9 mouse cellular contexts compared by ENCODE assay signal in the genomic region with DNA sequence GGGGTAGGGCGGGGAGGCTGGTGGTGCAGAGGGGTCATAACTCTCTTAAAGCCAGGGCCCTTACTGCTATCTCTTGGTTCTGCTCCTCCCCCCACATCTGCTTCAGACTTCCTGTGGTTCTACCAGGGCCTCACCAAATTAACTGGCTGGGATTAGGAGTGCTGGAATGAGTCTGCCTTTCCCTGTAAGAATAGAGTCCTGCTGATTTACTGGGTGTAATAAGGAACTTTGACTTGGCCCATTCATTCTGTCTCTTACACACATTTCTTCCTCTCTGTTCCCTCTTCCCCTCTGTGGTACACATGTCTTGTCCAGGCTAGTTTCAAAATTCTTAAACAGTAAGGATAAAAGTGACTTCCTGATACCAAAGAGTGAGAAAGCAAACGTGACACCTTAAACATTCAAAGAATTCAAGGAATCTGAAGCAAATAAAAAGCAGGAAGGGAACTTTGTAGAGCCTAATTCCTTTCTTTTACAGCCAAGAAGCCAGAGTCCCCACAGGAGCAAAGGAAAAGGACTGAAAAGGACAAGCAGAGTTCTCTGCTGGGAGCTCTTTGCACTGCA. TPM values are rescaled to one million over a fixed set of nuclear protein-coding genes. Genes with fewer than 3 reads are reported as not detected.
A peak's percentile ranks its signal among the peaks of the same experiment; 100 is the strongest.
DNase-seq lines count a peak whose midpoint lies in the region; ATAC-seq and TF ChIP-seq lines count a peak whose summit lies in the region.
"Had no signal": no experiment of that assay in that cellular context is flagged by ENCODE, and none has a peak within 500 bp of the region (broad histone marks: within the 10 kb centered on the region; RNA-seq: fewer than 3 reads in every experiment).

No protein-coding gene starts in this region.

- no peak overlapping the region for H3K4me2 ChIP-seq in midbrain, embryonic 16.5 days (ENCODE audit: low read length)
- no peak overlapping the region for H3K4me2 ChIP-seq in midbrain, embryonic 15.5 days
- H3K4me2 ChIP-seq in limb, embryonic 14.5 days (replicated peaks; ENCODE audit: low read depth, low read length, severe bottlenecking): no peak overlapping the region

- TF ChIP-seq POLR2A in embryonic fibroblast, embryonic 13.5 days (IDR thresholded peaks at IDR 0.05; ENCODE audit: low read depth, low read length): no peak
- TF ChIP-seq POLR2A in limb, embryonic 14.5 days (IDR thresholded peaks at IDR 0.05; ENCODE audit: borderline replicate concordance, extremely low read depth, insufficient read depth, insufficient read length): no peak

- TF ChIP-seq CTCF in embryonic fibroblast, embryonic 13.5 days (IDR thresholded peaks at IDR 0.05; ENCODE audit: borderline replicate concordance, insufficient read depth, low read length): no peak

- H3K27ac ChIP-seq in midbrain, embryonic 16.5 days (ENCODE audit: low read length): peak overlapping the region; percentile 33; the same call in 1 of the 2 replicates
- no peak overlapping the region for H3K27ac ChIP-seq in midbrain, embryonic 15.5 days
- H3K27ac ChIP-seq in embryonic fibroblast, embryonic 13.5 days (ENCODE audit: insufficient read depth, low read length): peak overlapping the region; percentile 99
- H3K27ac ChIP-seq in limb, embryonic 14.5 days (replicated peaks; ENCODE audit: low read depth, low read length): peak overlapping the region; percentile 82

- H3K27me3 ChIP-seq in midbrain, embryonic 16.5 days (ENCODE audit: control insufficient read depth, insufficient read depth, low read depth, low read length): no peaks in the 10 kb centered on the region
- no peaks in the 10 kb centered on the region for H3K27me3 ChIP-seq in midbrain, embryonic 15.5 days (replicated peaks)
- no peaks in the 10 kb centered on the region for H3K27me3 ChIP-seq in limb, embryonic 14.5 days (ENCODE audit: control insufficient read depth, insufficient read depth, low read length)

- H3K9me3 ChIP-seq in midbrain, embryonic 16.5 days (replicated peaks; ENCODE audit: control insufficient read depth, low read length, poor library complexity, severe bottlenecking): no peaks in the 10 kb centered on the region
- H3K9me3 ChIP-seq in midbrain, embryonic 15.5 days: no peaks in the 10 kb centered on the region
- H3K9me3 ChIP-seq in limb, embryonic 14.5 days (ENCODE audit: control insufficient read depth, low read length): no peaks in the 10 kb centered on the region

- no peaks in the 10 kb centered on the region for H3K36me3 ChIP-seq in midbrain, embryonic 16.5 days (ENCODE audit: control insufficient read depth, insufficient read depth, low read length)
- H3K36me3 ChIP-seq in midbrain, embryonic 15.5 days (replicated peaks): no peaks in the 10 kb centered on the region
- H3K36me3 ChIP-seq in limb, embryonic 14.5 days (ENCODE audit: control insufficient read depth, insufficient read depth, low read length): no peaks in the 10 kb centered on the region

- no peak for ATAC-seq in midbrain, embryonic 16.5 days
- ATAC-seq in midbrain, embryonic 15.5 days (replicated peaks): no peak
- ATAC-seq in limb, embryonic 14.5 days (ENCODE audit: low FRiP score, low read depth): peak; percentile 20; the same call in 1 of the 2 replicates

- WGBS in midbrain, embryonic 16.5 days: 17% methylated on average over 2 of the region's 2 CpGs
- WGBS in midbrain, embryonic 15.5 days: 12% methylated on average over 2 of the region's 2 CpGs
- WGBS in limb, embryonic 14.5 days: 3% methylated on average over 2 of the region's 2 CpGs

- no peak overlapping the region for H3K9ac ChIP-seq in midbrain, embryonic 16.5 days (ENCODE audit: low read depth, low read length)
- no peak overlapping the region for H3K9ac ChIP-seq in midbrain, embryonic 15.5 days
- H3K9ac ChIP-seq in limb, embryonic 14.5 days (ENCODE audit: low read depth, low read length, severe bottlenecking): no peak overlapping the region

- peak; percentile 26 for DNase-seq in limb, embryonic 14.5 days (ENCODE audit: low spot score)
- DNase-seq in cerebellum, postnatal 25 days: no peak
- no peak for DNase-seq in cerebellum, adult 18-20 months
- no peak for DNase-seq in layer of hippocampus, postnatal 10 days (ENCODE audit: low spot score in 2 of 2)
- DNase-seq in cerebellum, adult 8-10 months: no peak

- H3K4me3 ChIP-seq in midbrain, embryonic 16.5 days (ENCODE audit: low read depth, low read length): no peak overlapping the region
- H3K4me3 ChIP-seq in midbrain, embryonic 15.5 days: no peak overlapping the region
- H3K4me3 ChIP-seq in embryonic fibroblast, embryonic 13.5 days (ENCODE audit: insufficient read depth, low read length): no peak overlapping the region
- no peak overlapping the region for H3K4me3 ChIP-seq in limb, embryonic 14.5 days (replicated peaks; ENCODE audit: low read length)
- H3K4me3 ChIP-seq: erythroblast, embryonic 14.5 days had no signal

- peaks cover 19% of the 10 kb centered on the region for H3K4me1 ChIP-seq in midbrain, embryonic 16.5 days (ENCODE audit: control insufficient read depth, insufficient read depth, low read length)
- peaks cover 24% of the 10 kb centered on the region; the same call in 1 of the 2 replicates for H3K4me1 ChIP-seq in midbrain, embryonic 15.5 days
- peaks cover 4% of the 10 kb centered on the region; the same call in 1 of the 2 replicates for H3K4me1 ChIP-seq in embryonic fibroblast, embryonic 13.5 days (ENCODE audit: control insufficient read depth, insufficient read depth, low read length)
- peaks cover 25% of the 10 kb centered on the region for H3K4me1 ChIP-seq in limb, embryonic 14.5 days (ENCODE audit: control insufficient read depth, insufficient read depth, low read length)

RNA-seq across cellular contexts. Expression of a gene that starts 3.1 kb away (rescaled TPM):
- 2.8 and 3.5 TPM in 2 replicates for polyA plus RNA-seq in midbrain, embryonic 16.5 days (2015; fragmentation: Nextera tagmentation; extraction: Ambion mirVana)
- polyA plus RNA-seq in midbrain, embryonic 15.5 days (2015; fragmentation: Nextera tagmentation; extraction: Ambion mirVana): 3.6 and 4.1 TPM in 2 replicates
- polyA plus RNA-seq in embryonic fibroblast, embryonic 13.5 days (2011; ENCODE audit: insufficient read length, low read depth, missing spikeins): 4.9 and 5.4 TPM in 2 replicates
- polyA plus RNA-seq in limb, embryonic 14.5 days (2012; rRNA removed): 7.5 and 9.2 TPM in 2 replicates
- 12.6 and 13.6 TPM in 2 replicates for polyA plus RNA-seq in limb, embryonic 14.5 days (2014; fragmentation: Nextera tagmentation; extraction: Ambion mirVana)
- 1 to 10 TPM; 1.8 TPM for total RNA-seq in layer of hippocampus, postnatal 10 days (2021)
- polyA plus RNA-seq: erythroblast, embryonic 14.5 days had no signal
